Mouse (Mus musculus): ENCODE results near the gene Prf1.
A peak's percentile ranks its signal among the peaks of the same experiment; 100 is the strongest.

Gene Prf1

DNA sequence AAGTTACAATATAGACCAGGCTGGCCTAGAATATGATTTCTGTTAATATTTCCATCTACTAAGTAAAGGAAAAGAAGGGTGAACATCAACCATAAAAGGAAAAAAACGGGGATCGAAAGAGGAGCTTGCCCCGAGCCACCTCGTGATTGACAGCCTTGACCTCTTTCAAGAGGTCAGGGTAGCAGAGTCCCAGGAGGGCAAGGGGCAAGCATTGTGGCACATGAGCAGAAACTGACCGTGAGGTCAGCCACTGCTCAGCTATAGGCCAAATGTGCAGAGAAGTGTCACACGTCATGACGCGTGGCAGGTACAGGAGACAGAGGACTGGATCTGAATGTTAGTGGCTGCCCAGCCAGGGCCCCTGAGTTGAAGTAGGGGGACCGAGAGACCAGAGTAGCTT, 42.6 kb downstream of the Prf1 start:
- no peak for DNase-seq (ENCODE audit: low read depth)

DNA sequence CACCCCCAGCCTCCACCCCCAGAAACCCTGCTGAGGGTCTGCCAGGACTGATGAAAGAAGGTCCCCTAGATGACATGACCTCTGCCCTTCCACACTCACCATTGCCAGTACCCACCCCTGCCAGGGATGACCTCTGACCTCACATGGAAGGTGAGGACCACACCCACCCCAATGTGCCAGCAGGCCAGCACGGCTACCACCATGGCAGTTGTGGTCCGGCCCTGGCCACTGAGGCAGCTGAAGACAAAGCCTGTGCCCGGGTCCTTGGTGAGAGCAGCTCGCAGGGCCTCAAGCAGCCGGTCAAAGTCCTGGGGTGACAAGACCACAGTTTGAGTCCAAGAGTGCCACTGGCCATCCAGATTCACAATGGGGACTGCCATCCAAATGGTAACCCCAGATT, 43.4 kb downstream of the Prf1 start:
- no peak for DNase-seq (ENCODE audit: low read depth)

DNA sequence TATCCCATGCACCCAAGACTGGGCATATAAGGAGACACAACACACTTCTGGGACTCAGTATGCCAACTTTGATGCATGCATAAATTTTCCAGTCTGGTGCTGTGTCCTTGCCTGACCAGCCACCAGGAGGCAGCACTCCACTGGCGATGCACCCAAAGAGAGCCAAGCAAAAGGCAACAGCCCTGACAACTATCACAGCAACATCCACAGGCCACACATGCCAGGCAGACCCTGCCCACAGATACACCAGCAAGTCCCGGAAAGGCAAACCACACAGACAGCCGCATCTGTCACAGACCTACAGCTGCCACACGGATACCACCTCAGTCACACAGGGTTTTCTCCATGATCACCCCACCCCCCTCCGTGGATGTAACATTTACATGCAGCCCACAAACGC, 43.9 kb downstream of the Prf1 start:
- DNase-seq (ENCODE audit: low read depth), result peak; percentile 78

DNA sequence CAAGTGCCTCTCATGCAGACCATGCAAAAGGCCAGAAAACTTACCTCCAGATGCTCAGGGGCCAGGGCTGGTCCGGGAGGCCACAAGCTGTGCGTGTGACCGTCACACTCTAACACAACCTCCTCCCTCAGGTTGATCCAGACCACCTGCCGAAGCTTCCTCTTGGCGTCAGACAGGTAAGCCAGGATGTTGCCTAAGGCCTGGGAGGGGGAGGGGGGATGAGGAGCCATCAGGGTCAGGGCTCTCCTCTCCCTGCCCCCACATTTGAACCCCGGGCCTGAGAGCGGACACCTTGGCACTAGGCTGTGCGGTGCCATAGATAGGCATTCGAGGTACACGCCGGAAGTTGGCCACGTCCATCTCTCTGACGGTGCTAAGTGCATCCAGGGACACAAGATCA, 45.1 kb downstream of the Prf1 start:
- DNase-seq (ENCODE audit: low read depth), result no peak

DNA sequence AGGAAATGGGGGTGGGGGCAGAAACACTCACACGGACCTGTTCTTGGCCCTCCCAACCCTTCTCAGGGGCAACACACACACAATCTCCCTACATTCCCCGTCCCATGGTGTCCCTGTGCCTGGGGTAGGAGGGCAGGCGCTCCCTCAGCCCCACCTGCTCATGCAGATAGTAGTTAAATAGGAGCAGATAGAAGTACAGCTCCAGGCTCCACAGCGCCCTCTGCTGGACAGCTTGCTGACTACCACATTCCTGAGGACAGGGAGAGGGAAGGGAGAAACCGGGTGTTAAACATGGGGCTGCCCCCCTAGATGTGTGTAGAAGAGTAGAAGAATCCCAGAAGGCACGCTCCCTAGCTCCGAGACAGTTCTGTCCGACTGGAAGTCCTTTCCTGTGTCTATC, 46.3 kb downstream of the Prf1 start:
- peak; percentile 80 for DNase-seq (ENCODE audit: low read depth)

DNA sequence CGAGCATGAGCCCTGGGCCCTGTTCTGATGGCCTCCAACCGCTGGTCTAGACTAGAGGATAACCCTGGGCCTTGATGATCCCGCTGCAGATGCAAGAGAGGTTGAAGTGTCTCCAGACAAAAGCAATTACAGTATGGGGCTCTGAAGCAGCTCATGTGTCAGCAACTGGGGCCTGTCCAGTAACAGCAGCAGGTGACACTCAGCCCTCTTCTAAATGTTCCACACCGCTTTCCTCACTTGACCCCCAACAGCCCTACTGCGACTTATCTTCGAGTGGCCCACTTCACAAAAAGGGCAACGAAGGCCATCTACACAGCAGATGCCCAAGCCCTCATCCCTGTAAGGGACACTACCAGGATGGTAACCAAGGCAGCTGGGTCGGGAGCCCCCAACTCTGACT, 47.5 kb downstream of the Prf1 start:
- no peak for DNase-seq (ENCODE audit: low read depth)

DNA sequence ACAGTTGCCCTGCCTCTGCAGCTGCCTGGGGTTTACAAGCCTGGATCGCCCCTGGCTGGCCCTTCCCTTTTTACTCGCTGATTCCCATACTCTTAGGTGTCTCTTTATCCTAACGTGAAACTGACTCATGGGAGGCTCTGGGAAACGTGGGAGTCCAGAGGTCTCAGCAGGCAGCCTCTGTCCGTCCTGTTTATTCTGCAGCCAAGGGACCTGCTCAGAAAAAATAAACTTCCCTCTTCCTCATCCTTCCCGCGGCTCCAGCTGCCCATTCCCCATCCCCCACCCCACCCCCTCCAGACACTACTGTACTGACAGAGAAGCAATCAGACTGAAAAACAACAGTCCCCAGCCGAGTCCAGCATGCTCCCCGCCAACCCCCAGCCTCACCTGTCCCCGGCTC, 48.7 kb downstream of the Prf1 start:
- no peak for DNase-seq (ENCODE audit: low read depth)

DNA sequence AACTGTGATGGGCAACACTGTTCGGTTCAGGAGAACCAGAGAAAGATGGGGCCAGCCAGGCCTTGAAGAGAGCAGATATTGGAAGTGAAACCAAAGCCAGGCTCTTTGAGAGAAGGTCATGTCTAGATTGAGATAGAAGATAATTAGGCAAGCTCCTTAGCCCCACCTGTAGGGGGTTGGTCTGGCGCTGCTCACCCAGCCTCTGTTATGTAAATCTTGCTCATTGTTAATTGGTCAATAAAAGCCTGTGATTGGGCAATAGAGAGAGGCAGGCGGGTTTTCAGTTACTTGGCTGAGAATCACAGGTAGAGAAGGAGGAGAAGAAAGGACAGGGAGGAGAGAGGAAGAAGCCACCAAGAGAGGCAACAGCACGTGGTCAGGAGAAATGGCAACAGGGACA, 53.6 kb downstream of the Prf1 start:
- DNase-seq (ENCODE audit: low read depth), result no peak
